Comparison of ENCODE assay signal across 8 mouse cellular contexts in the genomic region with DNA sequence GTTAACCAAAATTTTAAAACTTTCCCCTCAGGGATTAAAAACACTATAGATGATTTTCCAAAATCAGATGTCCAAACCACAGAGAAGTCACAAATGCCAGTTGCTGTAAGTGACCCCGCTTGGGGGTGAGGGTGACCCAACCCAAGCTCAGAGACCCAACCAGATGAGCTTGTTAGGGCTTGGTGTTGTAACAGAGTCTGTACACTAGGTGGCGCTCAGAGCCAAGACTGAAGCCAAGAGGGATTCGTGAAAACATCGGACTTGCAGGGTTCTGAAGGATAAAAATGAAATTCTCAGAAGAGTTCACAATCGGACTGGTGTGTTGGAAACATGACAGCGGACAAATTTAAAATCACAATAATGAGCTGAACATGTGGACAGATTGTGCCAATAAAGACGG. TPM values are rescaled to one million over a fixed set of nuclear protein-coding genes. Genes with fewer than 3 reads are reported as not detected.
DNase-seq lines count a peak whose midpoint lies in the region; TF ChIP-seq lines count a peak whose summit lies in the region.
"Had no signal": no experiment of that assay in that cellular context is flagged by ENCODE, and none has a peak within 500 bp of the region (broad histone marks: within the 10 kb centered on the region; RNA-seq: fewer than 3 reads in every experiment).

No protein-coding gene starts in this region.

- peak; percentile 87 to 95 for TF ChIP-seq CTCF in CH12.LX (conservative IDR thresholded peaks at IDR 0.05 in 1 of 2, IDR thresholded peaks at IDR 0.05 in 1 of 2; ENCODE audit: low read depth in 2 of 2, low read length in 2 of 2)
- TF ChIP-seq CTCF in cortical plate, adult 2 months (IDR thresholded peaks at IDR 0.05; ENCODE audit: extremely low read depth, insufficient read depth, low read length): peak; percentile 95
- no peak; the same call in 1 of the 2 replicates for TF ChIP-seq CTCF in heart, adult 2 months (IDR thresholded peaks at IDR 0.05)

- dilution Hi-C loops in CH12.LX (cut with MboI; ENCODE audit: extremely low pct_ligation_motif_present, extremely low pct_unique_long_range_greater_than_20kb, low sequenced_read_pairs): no loop called here

- no peak overlapping the region for H3K9ac ChIP-seq in CH12.LX (ENCODE audit: insufficient read depth, low read depth)
- no peak overlapping the region for H3K9ac ChIP-seq in heart, adult 2 months (ENCODE audit: low read depth, low read length)
- H3K9ac ChIP-seq: heart, embryonic 15.5 days had no signal

- intact Hi-C loops in heart, adult 2 months (cut with DNase I): loop anchor here (1.0 to 5.0 kb wide), 2 partner anchors 41 to 75 kb away; no protein-coding TSS in a partner anchor

- H3K36me3 ChIP-seq in CH12.LX (replicated peaks in 1 of 2; ENCODE audit: control insufficient read depth in 1 of 2, insufficient read depth in 1 of 2, low read length in 1 of 2): peaks cover 22 to 42% of the 10 kb centered on the region in 2 experiments
- no peaks in the 10 kb centered on the region for H3K36me3 ChIP-seq in heart, adult 2 months (ENCODE audit: control insufficient read depth, insufficient read depth, low read length)

- H3K27ac ChIP-seq in CH12.LX (ENCODE audit: insufficient read depth, low read depth): no peak overlapping the region
- no peak overlapping the region for H3K27ac ChIP-seq in cortical plate, adult 2 months (ENCODE audit: insufficient read depth, low read length)
- H3K27ac ChIP-seq in heart, adult 2 months: no peak overlapping the region
- H3K27ac ChIP-seq: heart, embryonic 15.5 days had no signal

- no peaks in the 10 kb centered on the region for H3K9me3 ChIP-seq in CH12.LX (replicated peaks; ENCODE audit: low read length)
- H3K9me3 ChIP-seq: heart, embryonic 15.5 days had no signal

- DNase-seq in CH12.LX (ENCODE audit: extremely low read depth) (peak; percentile 72), adipocyte (ENCODE audit: low spot score) (peak; percentile 83)
- peak; percentile 60 to 76 for DNase-seq in heart, adult 2 months
- DNase-seq in layer of hippocampus, adult 9-10 months (ENCODE audit: low spot score): peak; percentile 74
- peak; percentile 52 to 79 for DNase-seq in lung, postnatal 4 days
- DNase-seq in skeletal muscle tissue, adult 2 months (ENCODE audit: low read depth, low spot score): peak; percentile 57

- 9% methylated on average over 7 of the region's 7 CpGs for WGBS in heart, adult 2 months

- H3K4me3 ChIP-seq in CH12.LX (replicated peaks in 1 of 3; ENCODE audit: low read depth in 2 of 3, low read length in 2 of 3, poor library complexity in 1 of 3): no peak overlapping the region
- H3K4me3 ChIP-seq in cortical plate, adult 2 months (ENCODE audit: insufficient read depth, low read length): no peak overlapping the region
- H3K4me3 ChIP-seq in heart, adult 2 months: no peak overlapping the region
- H3K4me3 ChIP-seq: heart, embryonic 15.5 days had no signal

- TF ChIP-seq EP300 in CH12.LX (IDR thresholded peaks at IDR 0.05; ENCODE audit: low read length): no peak
- peak; percentile 85; the same call in 1 of the 2 replicates for TF ChIP-seq EP300 in heart, adult 2 months (IDR thresholded peaks at IDR 0.05; ENCODE audit: insufficient read depth, low read depth, low read length)

- no peak overlapping the region for H3K4me2 ChIP-seq in CH12.LX (ENCODE audit: insufficient read depth, low read depth, poor library complexity, severe bottlenecking)
- H3K4me2 ChIP-seq: heart, embryonic 15.5 days had no signal

- peak; percentile 93 for TF ChIP-seq RAD21 in CH12.LX (IDR thresholded peaks at IDR 0.05; ENCODE audit: low read depth, low read length)

- in situ Hi-C loops in CH12.LX (cut with MboI; ENCODE audit: low pct_ligation_motif_present, low pct_unique_long_range_greater_than_20kb, low sequenced_read_pairs): no loop called here

- H3K79me2 ChIP-seq in CH12.LX (replicated peaks; ENCODE audit: control insufficient read depth, extremely low read depth, insufficient read depth, poor library complexity, severe bottlenecking): no peaks in the 10 kb centered on the region
- no peaks in the 10 kb centered on the region for H3K79me2 ChIP-seq in heart, adult 2 months (replicated peaks; ENCODE audit: control insufficient read depth, insufficient read depth, low read length)

- no peaks in the 10 kb centered on the region for H3K27me3 ChIP-seq in CH12.LX (replicated peaks)
- no peaks in the 10 kb centered on the region for H3K27me3 ChIP-seq in heart, adult 2 months (ENCODE audit: control insufficient read depth, insufficient read depth, low read length)
- H3K27me3 ChIP-seq: heart, embryonic 15.5 days had no signal

- peaks cover 0 to 3% of the 10 kb centered on the region in 2 experiments; a peak in 1 of 4 replicates for H3K4me1 ChIP-seq in CH12.LX (ENCODE audit: control insufficient read depth in 1 of 2, insufficient read depth in 2 of 2)
- H3K4me1 ChIP-seq in cortical plate, adult 2 months (ENCODE audit: control insufficient read depth, insufficient read depth, low read length): no peaks in the 10 kb centered on the region
- no peaks in the 10 kb centered on the region for H3K4me1 ChIP-seq in heart, adult 2 months (ENCODE audit: control insufficient read depth, insufficient read depth, low read length)
- H3K4me1 ChIP-seq: heart, embryonic 15.5 days had no signal

- TF ChIP-seq POLR2A in CH12.LX (IDR thresholded peaks at IDR 0.05; ENCODE audit: low read depth, low read length): no peak
- TF ChIP-seq POLR2A in cortical plate, adult 2 months (IDR thresholded peaks at IDR 0.05; ENCODE audit: extremely low read depth, insufficient read depth, low read length): no peak
- no peak for TF ChIP-seq POLR2A in heart, adult 2 months (IDR thresholded peaks at IDR 0.05; ENCODE audit: insufficient read depth, low read depth, low read length)

TF ChIP-seq in CH12.LX, 34 proteins besides CTCF, POLR2A, EP300 and RAD21:
- TF ChIP-seq SMC3 (IDR thresholded peaks at IDR 0.05; ENCODE audit: low read depth, low read length): peak; percentile 92
- no peak for TF ChIP-seq RCOR1 (conservative IDR thresholded peaks at IDR 0.05; ENCODE audit: low read depth, low read length)
- TF ChIP-seq NELFE (IDR thresholded peaks at IDR 0.05; ENCODE audit: low read depth, low read length): no peak
- peak; percentile 44; the same call in 1 of the 2 replicates for TF ChIP-seq ZC3H11A (IDR thresholded peaks at IDR 0.05; ENCODE audit: low read depth, low read length)
- TF ChIP-seq JUND (conservative IDR thresholded peaks at IDR 0.05; ENCODE audit: low read depth, low read length): no peak
- no peak for TF ChIP-seq CHD1 (IDR thresholded peaks at IDR 0.05; ENCODE audit: low read depth, low read length)
- no peak for TF ChIP-seq POLR2AphosphoS2 (IDR thresholded peaks at IDR 0.05; ENCODE audit: low read depth, low read length)
- TF ChIP-seq HCFC1 (IDR thresholded peaks at IDR 0.05; ENCODE audit: low read depth, low read length): no peak

RNA-seq across cellular contexts. Expression of gene Cisd1, which starts 18.0 kb away (rescaled TPM):
- total RNA-seq in CH12.LX (2012; rRNA removed) (111 and 113 TPM in 2 replicates), CH12.LX (2014; rRNA removed) (100 and 115 TPM in 2 replicates)
- polyA plus RNA-seq in CH12.LX (2012; ENCODE audit: insufficient read length, low read depth): 78.9 and 81.8 TPM in 2 replicates
- polyA plus RNA-seq in cortical plate, adult 2 months (2012; rRNA removed): 172 and 178 TPM in 2 replicates
- total RNA-seq in heart, adult 2 months (2021): 100 to 1,000 TPM; 295 to 338 TPM
- 203 and 212 TPM in 2 replicates for polyA plus RNA-seq in heart, adult 2 months (2012; rRNA removed)

RNA-seq across cellular contexts. Expression of gene Ipmk, which starts 20.8 kb away (rescaled TPM):
- total RNA-seq in CH12.LX (2012; rRNA removed) (14.7 and 15.2 TPM in 2 replicates), CH12.LX (2014; rRNA removed) (21.8 and 23.8 TPM in 2 replicates)
- polyA plus RNA-seq in CH12.LX (2012; ENCODE audit: insufficient read length, low read depth): 24.0 and 27.1 TPM in 2 replicates
- 15.3 and 16.3 TPM in 2 replicates for polyA plus RNA-seq in cortical plate, adult 2 months (2012; rRNA removed)
- total RNA-seq in heart, adult 2 months (2021): 10 to 100 TPM; 12.6 to 17.9 TPM
- 5.0 and 8.5 TPM in 2 replicates for polyA plus RNA-seq in heart, adult 2 months (2012; rRNA removed)

RNA-seq across cellular contexts. Expression of gene Ube2d1, which starts 41.7 kb away (rescaled TPM):
- total RNA-seq in CH12.LX (2012; rRNA removed): 1.0 TPM in 2 replicates
- 2.6 and 3.8 TPM in 2 replicates for total RNA-seq in CH12.LX (2014; rRNA removed)
- polyA plus RNA-seq in CH12.LX (2012; ENCODE audit: insufficient read length, low read depth): 5.3 and 7.7 TPM in 2 replicates
- polyA plus RNA-seq in cortical plate, adult 2 months (2012; rRNA removed): 104 TPM in 2 replicates
- total RNA-seq in heart, adult 2 months (2021): 10 to 100 TPM; 40.5 to 46.8 TPM
- 48.7 and 76.4 TPM in 2 replicates for polyA plus RNA-seq in heart, adult 2 months (2012; rRNA removed)
